Mouse (Mus musculus): ENCODE measurements at regions not wholly inside any gene's neighbourhood (a gene's known extent, or its start where the extent isn't known, plus 50 kb on each side); places are given as distances from the start of the nearest gene placed in this dataset.

GRCm38 (mm10) chr4:137163962-137164361, 113.3 kb upstream of the Wnt4 start:
- no peak for ATAC-seq (replicated peaks; ENCODE audit: poor library complexity, severe bottlenecking)

DNA sequence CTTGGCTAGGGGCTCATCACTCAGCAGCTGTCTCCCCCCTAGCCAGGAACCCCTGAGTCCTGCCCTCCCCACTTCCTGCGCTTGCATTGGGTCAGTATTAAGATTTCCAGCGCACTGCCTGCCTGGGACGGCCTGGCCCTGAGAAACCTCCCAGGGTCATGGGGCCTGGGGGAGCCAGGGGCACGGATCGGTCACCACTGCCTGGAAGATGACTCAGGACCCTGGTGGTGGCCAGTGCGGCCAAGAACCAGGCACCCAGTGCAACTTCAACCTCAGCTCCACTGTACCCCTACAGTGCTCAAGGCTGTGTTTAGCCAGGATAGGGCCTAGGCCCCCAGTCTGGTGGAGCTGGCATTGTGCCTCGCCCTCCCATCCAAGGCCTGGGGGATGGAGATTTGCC, 111.9 kb upstream of the Zbtb40 start:
- ATAC-seq (replicated peaks; ENCODE audit: poor library complexity, severe bottlenecking) = no peak

GRCm38 (mm10) chr4:137158201-137158600, 109.6 kb upstream of the Zbtb40 start:
- no peak for ATAC-seq (replicated peaks; ENCODE audit: poor library complexity, severe bottlenecking)

- no peak for ATAC-seq (replicated peaks; ENCODE audit: poor library complexity, severe bottlenecking)
Measured at GRCm38 (mm10) chr4:137156441-137157105, 108.0 kb upstream of the Zbtb40 start.

- no peak for ATAC-seq (replicated peaks; ENCODE audit: poor library complexity, severe bottlenecking)
Measured at GRCm38 (mm10) chr4:137148756-137149155, 100.2 kb upstream of the Zbtb40 start.

DNA sequence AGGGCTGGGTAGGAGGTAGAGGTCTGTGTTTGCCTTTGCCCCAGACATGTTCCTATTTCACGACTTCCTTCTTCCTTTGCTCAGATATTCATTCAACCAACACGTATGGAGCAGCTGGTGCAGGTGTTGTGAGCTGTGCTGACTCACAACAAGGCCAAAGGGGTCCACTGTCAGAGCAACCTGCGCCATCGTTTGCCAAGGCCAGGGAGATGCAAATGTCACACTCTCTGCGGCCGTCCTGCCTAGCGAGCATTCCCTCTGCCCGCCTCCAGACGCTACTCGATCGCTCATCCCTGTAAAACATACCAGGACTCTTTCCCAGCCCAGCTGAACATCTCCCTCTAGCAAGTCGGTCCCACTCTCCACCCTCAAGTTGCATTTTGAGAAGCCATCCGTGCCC, 99.2 kb upstream of the Zbtb40 start:
- ATAC-seq (replicated peaks; ENCODE audit: poor library complexity, severe bottlenecking) = no peak

DNA sequence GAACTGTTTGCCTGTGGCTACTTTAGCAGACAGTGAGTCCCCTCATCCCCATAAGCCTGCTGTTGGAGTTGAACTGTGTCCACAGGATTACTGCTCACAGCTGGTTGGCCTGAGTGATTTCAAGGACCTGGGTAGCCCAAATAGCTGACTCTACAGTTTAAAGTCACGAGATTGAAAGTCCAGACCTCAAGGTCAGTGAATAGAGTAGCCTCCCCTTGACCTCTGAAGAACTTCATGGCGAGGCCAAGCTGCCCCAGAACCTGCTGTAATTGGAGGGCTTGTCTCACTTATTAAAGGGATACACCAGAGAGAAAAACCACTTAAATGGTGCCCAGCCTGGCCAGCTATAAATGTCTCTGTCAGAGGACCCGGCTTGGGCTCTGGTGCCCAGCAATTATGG, 97.7 kb upstream of the Zbtb40 start:
- no peak for ATAC-seq (replicated peaks; ENCODE audit: poor library complexity, severe bottlenecking)

GRCm38 (mm10) chr4:137142316-137142715, 93.7 kb upstream of the Zbtb40 start:
- ATAC-seq (replicated peaks; ENCODE audit: poor library complexity, severe bottlenecking) = no peak

DNA sequence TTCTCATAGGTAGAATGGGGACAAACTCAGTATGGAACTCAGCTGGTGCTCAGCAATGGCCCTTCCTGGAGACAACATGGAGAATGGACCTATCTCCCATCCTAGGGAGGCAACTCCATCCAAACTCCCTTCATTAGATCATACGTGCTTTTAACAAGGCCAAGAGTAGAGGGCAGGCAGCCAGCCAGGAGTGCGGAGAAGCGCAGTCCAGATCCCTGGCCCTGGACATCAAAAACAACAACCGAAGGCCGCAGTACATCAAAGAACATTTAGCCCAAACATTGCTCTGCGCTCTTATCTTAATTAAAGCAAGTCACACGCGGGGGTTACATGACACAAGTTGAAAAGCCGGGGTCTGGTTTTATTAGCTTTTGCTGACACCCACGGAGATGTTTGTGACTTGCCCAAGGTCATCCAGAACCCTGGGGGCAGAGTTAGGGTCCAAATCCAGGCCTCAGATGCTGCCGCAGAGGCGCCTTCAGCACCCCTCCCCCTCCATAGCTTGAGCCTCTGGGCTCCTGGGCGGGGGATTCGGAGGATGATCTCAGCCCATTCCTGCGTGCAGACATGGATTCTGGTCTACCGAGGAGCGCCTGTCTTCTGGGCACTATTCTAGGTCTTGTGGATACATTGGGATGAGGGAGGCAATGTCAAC, 90.6 kb upstream of the Zbtb40 start:
- ATAC-seq (replicated peaks; ENCODE audit: poor library complexity, severe bottlenecking) = no peak

- no peak for ATAC-seq (replicated peaks; ENCODE audit: poor library complexity, severe bottlenecking)
Measured at GRCm38 (mm10) chr4:137138127-137138526, 89.5 kb upstream of the Zbtb40 start.

- no peak for ATAC-seq (replicated peaks; ENCODE audit: poor library complexity, severe bottlenecking)
Measured at GRCm38 (mm10) chr4:137136313-137136712, 87.7 kb upstream of the Zbtb40 start.

DNA sequence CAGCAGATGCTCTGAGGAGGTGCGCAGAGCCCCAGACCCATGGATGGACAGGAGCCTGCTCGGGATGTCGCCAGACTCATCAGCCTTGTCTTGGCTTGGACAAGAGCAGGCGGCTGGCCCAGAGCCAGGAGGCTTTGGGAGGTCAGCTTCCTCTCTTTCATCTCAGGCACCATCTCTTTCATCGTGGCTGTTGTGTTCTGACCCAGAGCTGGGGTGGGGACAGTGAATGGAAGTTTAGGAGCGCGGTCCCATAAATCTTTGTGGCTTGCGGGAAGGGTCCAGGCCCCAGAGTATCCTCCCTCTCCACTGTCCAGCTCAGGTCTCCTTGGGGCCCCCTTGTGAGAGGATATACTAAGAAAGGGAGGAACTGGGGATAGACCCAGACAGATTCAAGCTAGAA, 87.2 kb upstream of the Zbtb40 start:
- ATAC-seq (replicated peaks; ENCODE audit: poor library complexity, severe bottlenecking) = no peak

- ATAC-seq (replicated peaks; ENCODE audit: poor library complexity, severe bottlenecking) = no peak
Measured at GRCm38 (mm10) chr4:137134553-137134952, 86.0 kb upstream of the Zbtb40 start.

DNA sequence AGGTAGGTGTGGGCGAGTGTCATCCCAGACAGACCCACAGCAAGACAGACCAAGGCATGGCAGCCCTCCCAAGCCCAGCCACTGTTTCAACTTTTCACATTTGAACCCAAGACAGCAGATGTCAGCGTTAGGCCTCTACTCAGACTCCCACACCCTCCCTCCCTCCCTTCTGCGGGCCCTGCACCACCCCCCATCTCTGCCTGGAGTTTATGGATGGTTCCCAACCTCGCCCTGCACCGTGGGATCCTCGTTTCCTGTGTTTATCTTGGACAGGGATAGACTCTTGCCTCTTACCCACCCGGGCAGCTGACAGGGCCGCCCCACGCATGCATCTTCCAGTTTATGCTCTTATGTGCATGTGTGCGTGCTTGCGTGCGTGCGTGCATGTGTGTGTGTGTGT, 85.2 kb upstream of the Zbtb40 start:
- no peak for ATAC-seq (replicated peaks; ENCODE audit: poor library complexity, severe bottlenecking)

DNA sequence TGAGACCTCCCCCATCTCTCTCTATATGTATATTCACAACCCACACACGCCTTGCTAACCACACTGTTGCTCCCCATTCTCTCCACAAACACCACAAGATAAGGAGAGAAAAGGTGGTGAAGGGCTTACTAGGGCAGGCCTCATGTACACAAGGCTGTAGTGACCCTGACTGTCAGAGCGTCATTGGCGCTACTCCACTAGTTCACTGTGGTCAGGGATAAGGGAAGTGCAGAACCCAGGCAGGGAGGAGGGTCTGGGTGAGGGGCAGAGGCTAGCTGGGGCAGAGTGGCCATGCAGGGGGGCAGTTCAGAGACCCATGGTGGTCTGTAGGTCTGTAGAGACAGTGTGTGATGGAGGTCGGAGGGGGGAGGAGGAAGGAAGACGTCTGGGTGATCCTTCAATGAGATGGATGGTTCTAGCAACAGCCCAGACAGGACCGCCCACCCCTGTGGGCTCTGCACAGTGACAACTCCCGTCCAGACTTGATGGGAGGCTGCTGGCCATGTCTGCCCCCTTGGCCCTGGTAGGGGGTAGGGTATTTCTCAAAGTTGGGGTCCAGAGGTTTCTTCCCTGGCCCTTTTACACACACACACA, 82.1 kb upstream of the Zbtb40 start:
- peak; percentile 27; the same call in 1 of the 2 replicates for ATAC-seq (replicated peaks; ENCODE audit: poor library complexity, severe bottlenecking)

DNA sequence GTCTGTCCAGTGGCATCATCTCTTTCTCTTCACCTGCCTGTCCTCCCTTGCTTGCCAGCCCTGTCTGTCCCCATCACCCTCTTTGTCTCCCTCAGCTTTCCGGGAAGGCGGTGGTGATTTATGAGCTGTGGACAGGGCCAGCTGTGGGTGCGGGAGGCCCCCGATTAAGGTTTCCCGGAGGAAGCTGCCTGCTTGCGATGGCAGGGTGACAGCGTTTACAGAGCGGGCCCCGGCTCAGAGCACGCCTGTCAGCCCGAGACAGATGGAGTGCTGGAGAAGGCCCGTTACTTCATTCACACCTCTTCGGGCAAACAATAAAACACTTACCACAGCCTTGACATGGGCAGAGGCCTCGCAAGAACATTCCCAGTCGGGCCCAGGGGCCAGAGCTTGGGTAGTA, 79.6 kb upstream of the Zbtb40 start:
- ATAC-seq (replicated peaks; ENCODE audit: poor library complexity, severe bottlenecking) = no peak

- ATAC-seq (replicated peaks; ENCODE audit: poor library complexity, severe bottlenecking) = no peak
Measured at GRCm38 (mm10) chr4:137121684-137122083, 73.1 kb upstream of the Zbtb40 start.

DNA sequence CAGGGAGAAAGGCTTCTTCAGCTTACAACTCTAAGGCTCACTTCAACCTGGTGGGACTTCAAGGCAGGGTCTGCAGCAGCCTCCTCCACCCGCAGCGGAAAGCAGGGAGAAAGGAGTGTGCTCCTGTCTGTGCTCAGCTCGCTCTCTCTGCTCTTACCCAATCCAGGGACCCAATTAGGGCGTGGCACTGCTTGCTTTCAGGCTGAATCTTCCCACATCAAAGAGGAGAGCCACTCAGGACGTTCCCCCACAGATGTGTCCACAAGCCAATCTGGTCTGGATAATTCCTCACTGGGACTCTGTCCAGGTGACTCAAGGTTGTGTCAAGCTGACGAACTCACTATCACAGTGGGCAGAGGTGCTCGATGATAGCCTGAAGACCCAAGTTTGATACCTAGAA, 72.0 kb upstream of the Zbtb40 start:
- no peak for ATAC-seq (replicated peaks; ENCODE audit: poor library complexity, severe bottlenecking)

DNA sequence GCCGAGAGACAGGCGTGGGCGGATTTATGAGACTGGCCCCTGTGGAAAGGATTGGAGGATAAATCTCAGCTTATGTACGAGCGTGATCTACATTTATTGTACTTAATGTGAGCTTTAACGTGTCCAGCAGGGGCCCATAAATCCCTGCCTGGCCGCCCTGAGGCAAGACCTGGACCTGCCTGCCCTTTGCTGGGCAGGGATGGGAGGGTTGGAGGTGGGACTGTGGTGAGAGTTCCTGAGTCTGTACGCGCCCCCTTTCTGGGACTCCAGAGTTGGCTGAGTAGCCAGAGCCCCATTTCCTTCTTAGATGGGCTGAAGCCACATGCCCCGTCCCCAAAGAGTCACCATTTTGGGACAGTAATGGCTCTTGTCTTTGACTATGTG, 69.7 kb upstream of the Zbtb40 start:
- ATAC-seq (replicated peaks; ENCODE audit: poor library complexity, severe bottlenecking) = no peak

DNA sequence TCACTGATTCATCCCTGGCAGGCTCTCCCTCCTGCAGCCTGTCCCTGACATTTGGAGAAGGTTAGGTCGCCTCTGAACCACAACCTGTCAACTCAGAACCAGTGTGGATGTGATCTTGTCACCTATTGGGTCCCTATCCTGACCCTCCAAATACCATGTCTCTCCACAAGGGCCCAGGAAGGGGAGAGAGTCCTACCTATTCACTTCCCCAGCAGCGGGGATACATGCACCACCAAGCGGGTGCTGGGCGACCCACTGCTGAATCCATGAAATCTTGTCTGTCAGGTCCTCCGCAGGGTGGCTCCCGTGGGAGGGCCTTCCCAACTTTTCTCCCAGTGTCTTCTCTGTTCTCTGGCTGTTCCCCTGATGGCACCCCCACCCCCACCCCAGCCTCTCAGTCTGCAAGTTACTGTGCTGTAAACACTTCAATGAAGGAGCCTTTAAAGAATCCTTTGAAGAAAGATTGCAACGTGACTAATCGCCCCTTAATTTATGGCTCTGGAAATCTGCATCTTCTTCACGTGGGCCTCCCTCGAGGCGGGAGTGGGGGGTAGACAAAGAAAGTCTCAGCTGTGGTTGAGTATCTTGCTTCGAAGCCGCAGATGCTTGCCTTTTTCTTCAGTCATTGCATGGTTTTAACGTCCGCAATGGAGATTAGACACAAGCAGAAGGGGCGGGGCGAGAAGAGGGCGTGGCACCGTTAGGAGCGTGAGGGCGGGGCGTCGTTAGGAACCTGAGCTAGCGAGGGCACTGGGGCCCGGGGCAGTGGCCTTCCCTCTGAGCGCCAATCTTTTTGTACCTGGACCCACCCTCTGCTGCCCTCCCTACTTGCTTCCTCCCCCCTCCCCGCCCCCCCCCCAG, 69.1 kb upstream of the Zbtb40 start:
- ATAC-seq (replicated peaks; ENCODE audit: poor library complexity, severe bottlenecking) = peak; percentile 96

DNA sequence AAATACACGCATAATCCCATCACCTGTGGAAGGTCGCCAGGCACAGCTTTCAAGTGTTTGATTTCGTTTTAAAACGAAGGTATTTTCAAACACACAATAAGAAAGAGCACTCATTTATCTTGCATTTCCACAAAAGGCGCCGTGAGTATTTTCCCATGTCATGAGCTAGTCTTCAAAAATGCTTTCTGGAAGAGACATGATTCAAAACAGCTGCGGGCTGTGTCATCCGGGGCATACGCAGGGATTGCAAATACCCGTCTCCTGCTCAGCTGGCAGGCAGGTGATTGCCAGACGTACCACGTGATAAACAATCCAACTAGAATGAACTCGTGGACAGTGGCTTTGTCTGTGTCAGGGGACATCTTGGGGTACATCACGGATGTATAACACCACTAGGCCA, 66.5 kb upstream of the Zbtb40 start:
- ATAC-seq (replicated peaks; ENCODE audit: poor library complexity, severe bottlenecking) = no peak
